Mouse (Mus musculus): ENCODE measurements at regions not wholly inside any gene's neighbourhood (a gene's known extent, or its start where the extent isn't known, plus 50 kb on each side); places are given as distances from the start of the nearest gene placed in this dataset.
"Not testable (repeated sequence)": the region's sequence is repeated elsewhere in the genome, so short reads cannot be mapped to it uniquely, and the experiment has no call there.

DNA sequence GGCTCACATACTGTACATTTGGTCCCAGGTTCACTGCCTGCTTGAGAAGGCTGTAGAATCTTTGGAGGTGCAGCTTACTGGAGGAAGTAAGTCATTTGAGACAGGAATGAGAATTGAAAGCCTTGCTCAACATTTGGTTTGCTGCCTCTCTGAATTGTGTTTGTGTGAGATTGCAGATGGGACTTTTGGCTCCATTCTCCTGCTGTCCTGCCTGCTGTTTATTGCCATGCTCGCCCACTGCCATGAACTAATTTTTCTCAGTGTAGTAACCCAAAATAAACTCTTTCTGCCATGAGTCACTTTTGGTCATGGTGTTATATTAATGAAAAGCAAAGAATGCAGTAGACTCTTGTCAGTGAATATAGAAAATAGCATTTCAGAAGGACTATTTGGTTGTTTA is 368.1 kb downstream of the Gm8797 start:
- no peak for DNase-seq (ENCODE audit: low read depth, low spot score)

DNA sequence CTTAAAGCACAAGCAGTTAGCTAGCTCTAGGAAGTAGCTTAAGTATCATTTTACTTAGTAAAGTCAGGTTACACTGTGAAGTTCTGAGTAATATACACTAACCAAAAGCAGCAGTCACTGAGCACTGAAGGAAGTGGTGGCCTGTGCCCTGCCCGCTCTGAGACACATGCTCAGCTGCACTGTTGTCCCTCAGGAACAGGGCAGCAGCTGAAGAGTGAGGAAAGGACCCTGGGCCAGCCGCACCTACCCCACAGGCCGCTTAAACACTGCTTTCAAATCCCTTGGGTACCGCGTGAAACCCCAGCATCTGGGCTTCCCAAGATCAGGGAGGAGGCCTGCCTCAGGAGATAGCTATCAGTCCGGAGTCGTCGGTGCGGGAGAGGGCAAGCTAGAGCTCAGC is 385.1 kb downstream of the Gm8797 start:
- not testable (repeated sequence) for DNase-seq (ENCODE audit: low read depth, low spot score)

DNA sequence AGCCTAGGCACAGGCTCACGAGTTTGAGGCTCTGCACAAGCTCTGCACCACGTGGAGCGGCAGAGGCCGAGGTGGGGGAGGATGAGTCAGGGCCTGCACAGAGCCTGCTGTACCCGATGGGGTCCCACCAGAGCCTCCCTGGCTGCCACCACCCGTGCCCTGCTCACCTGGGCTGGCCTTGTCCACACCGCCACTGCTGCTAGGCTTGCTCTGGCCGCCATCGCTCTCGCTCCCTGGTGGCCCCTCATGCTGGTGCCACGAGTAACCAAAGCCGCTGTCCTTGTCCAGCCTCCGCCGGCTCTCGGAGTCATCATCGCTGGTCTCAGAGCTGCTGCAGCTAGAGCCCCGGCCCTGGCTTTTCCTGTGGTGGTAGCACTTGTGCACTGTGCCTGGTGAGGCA is 386.8 kb downstream of the Gm8797 start:
- no peak for DNase-seq (ENCODE audit: low read depth, low spot score)

DNA sequence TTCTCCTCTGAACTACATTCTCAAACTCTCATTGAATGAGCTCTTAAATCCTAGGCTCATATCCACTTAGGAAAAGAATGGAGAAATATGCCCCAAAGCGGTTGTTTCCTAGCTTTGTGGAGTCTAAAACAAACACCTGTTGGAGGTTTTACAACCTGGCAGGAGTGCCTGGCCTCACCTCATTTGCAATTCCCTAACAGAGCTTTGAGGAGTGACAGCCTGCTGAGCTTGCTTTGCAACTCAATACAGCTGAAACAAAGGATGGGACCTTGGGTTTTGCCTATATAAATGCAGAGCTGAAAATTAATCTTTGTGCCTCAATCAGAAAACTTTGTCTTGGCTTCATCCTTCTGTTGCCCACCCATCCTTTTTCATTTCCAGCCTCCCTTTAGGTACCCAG is 423.2 kb downstream of the Gm8797 start:
- DNase-seq (ENCODE audit: low read depth, low spot score) = no peak

DNA sequence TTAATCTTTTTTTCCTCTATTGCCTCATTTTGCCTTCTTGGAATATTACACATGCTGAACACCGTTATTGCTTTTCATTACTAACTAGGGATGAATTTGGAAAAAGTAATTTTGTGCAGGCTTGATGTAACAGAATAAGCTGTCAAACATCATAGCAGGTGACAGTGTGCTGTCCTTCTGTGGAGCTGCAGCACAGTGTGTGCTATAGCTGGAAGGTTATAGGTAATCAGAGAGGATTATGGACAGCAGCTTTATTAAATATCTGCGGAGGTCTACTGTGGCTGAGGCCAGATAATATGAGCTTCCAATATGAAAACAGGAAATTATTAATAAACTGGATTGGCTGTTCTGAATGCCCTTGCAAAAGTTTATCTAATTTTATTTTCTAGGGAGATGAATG is 431.9 kb downstream of the Gm8797 start:
- DNase-seq (ENCODE audit: low read depth, low spot score) = no peak

DNA sequence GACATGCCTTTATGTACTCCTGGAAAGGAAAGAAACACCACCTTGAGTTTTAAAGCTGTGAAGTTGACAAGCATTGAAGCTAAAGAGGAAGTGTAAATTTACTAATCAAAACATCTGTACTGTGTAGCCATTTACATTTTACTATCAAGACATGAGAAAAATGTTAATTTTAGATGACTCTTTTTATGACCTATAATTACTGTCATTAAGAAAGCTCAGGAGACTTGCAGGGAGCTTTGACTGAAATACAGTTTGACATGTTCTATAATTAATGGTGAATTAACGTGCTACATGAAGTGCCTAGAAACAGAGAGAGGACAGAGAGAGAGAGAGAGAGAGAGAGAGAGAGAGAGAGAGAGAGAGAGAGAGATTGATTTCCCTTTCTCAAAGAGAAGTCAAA is 432.8 kb downstream of the Gm8797 start:
- DNase-seq (ENCODE audit: low read depth, low spot score) = no peak

DNA sequence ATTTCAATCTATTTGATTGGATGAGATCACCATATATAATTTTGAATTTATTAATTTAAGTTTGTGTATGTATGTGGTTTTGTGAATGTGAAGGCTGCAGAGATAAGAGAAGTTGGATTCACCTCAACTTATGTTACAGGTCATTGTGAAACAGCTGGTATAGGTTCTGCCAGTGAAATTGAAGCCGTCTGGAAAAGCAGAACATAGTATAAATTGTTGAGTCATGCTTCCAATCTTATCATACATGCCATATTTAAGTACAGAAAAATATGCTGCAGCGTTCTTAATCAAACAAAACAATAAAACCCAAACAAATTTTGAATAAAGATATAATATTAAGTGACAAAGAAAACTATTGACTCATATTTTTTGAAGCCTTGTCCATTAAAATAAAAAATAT is 415.6 kb downstream of the 1700008P02Rik start:
- no peak for DNase-seq (ENCODE audit: low read depth, low spot score)

DNA sequence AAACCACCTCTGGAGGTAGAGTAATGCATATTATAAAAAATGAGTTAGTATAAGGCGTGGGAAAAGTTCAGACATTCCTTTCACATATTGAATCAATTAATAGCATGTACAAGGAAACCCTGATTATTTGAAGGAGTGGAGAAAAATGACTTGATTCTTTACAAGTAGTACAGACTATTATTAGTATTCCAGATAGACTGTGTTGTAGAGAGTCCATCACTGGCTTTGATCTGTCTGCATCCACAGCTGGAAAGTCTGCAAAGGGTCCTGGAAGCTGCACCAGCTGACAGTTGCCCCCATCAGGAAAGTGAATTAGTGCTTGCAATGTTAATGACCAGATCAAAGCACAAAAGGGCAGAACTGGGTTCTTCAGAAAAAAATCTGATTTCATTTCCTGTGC is 391.6 kb downstream of the 1700008P02Rik start:
- DNase-seq (ENCODE audit: low read depth, low spot score) = no peak

Measured in 3T3-L1 (cell line).